Mouse (Mus musculus): ENCODE measurements around the gene Stt3a. TPM values are rescaled to one million over a fixed set of nuclear protein-coding genes. Genes with fewer than 3 reads are reported as not detected.

The Stt3a gene
- total RNA-seq (2021), result 10 to 100 TPM; 69.0 to 76.8 TPM
- long read RNA-seq, experiment 1, full-length matches to known transcripts, result 63 of 68 reads
- long read RNA-seq, experiment 1, partial matches to known transcripts, result 3 of 68 reads
- long read RNA-seq, experiment 1, other reads (novel, unspliced or antisense), result 2 of 68 reads
- long read RNA-seq, experiment 2, full-length matches to known transcripts, result 65 of 67 reads
- long read RNA-seq, experiment 2, partial matches to known transcripts, result 1 of 67 reads
- long read RNA-seq, experiment 2, other reads (novel, unspliced or antisense), result 1 of 67 reads

DNA sequence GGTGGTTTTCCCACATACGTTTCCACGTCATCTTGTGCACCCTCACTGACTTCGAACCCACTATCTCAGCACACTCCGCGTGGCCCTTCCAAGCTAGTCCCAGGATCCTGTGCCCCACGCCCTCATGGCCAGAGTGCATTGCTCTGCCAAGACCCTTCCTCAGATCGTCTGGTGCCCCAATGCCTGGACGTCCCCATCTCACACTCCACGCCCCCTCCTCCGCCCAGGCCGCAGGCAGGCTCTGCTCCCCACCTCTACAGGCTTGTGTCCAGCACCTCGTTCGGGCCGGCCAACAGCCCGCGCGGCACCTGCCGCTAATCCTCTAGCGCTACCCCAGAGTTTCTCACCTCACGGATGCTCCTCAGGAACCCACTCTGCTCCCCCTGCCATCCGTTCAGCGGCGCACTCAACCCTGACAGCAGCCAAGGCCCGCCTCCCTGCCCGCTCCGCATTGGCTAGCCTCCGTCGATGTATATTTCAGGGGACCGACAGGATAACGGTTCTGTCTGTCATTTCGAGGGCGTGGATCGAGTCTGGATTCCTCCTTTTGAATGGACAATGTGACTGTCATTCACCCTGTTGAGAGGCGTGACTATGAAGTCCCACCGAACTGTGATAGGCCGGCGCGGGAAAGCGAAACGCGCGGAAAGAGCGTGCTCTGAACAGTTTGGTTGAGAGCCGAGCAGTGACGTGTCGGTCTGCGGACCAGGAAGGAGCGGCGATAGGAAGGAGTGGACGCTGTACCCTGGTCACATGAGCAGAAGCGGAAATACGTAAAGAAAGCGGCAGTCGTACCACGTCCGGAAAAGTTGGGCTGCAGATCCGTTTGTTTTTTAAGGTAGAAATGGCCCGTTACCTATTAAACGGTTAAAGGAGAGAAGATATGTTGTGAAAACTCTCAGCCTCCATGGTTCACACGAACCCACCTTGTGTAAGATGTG lies at the start of gene Stt3a:
TSS of gene Stt3a (minus strand) at position 477 of the 941 bp plus-strand sequence.
- peak; percentile 99 to 100 for DNase-seq
- intact Hi-C loops (cut with DNase I), result loop anchor here (5.0 kb wide), 1 partner anchor 40 kb away; the partner anchor contains the start of gene Chek1

DNA sequence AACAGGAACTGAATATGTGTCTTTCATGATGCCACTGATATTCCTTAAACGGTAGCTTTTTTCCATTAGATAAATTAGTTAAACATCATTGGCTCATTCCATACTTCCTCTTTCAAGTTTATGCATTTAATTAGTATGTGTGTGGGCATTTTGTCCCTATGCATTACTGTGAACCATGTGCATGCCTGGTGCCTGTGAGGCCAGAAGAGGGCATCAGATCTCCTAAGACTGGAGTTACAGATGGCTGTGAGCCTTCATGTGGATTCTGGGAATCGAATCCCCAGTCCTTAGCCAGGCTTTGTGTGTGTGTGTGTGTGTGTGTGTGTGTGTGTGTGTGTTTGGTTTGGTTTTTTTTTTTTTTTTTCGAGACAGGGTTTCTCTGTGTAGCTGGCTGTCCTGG lies 47.0 kb upstream of the Stt3a start:
- DNase-seq, result no peak
- intact Hi-C loops (cut with DNase I), result no loop called here

- no peak for DNase-seq
- intact Hi-C loops (cut with DNase I), result no loop called here
Measured at GRCm38 (mm10) chr9:36808126-36808785, 40.8 kb upstream of the Stt3a start.

GRCm38 (mm10) chr9:36805256-36805975 lies 37.9 kb upstream of the Stt3a start:
- no peak for DNase-seq
- intact Hi-C loops (cut with DNase I), result no loop called here

- intact Hi-C loops (cut with DNase I), result no loop called here
Measured at GRCm38 (mm10) chr9:36803926-36804325, 36.4 kb upstream of the Stt3a start.

DNA sequence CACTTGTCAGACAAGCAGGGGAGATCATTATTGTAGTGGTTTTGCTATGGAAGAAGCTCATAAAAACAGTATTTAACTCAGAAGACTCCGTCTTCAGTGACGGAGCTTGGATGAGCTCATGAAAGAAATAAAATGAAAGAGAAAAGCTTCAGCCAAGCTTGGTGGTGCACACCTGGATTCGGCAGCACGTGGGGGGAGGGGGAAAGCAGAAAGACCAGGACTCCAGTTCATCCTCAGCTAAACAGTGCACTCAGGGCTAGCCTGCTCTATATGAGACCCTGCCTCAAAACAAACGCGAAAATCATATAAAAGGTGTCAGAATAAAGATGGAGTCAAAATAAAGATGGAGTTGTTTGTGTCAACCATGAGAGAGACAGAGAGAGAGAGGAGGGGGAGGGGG lies 35.9 kb upstream of the Stt3a start:
- intact Hi-C loops (cut with DNase I), result no loop called here
- no peak for DNase-seq

More at GRCm38 (mm10) chr9:36803926-36804325, 36.4 kb upstream of the Stt3a start:
- no peak for DNase-seq

- no peak for DNase-seq
- intact Hi-C loops (cut with DNase I), result no loop called here
Measured at GRCm38 (mm10) chr9:36802951-36803350, 35.5 kb upstream of the Stt3a start.

DNA sequence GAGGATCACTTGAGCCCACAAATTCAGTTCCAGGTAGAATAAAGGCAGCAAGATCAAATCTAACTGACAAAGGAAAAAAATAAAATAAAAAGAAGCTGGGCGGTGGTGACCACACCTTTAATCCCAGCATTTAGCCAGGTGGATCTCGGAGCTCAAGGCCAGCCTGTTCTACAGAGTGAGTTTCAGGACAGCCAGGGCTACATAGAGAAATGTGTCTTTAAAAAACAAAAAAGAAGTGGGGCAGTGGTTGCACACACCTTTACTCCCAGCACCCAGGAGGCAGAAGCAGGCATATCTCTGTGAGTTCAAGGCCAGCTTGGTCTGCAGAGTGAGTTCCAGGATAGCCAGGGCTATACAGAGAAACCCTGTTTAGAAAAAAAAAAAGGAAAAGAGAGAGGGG lies 34.5 kb upstream of the Stt3a start:
- intact Hi-C loops (cut with DNase I), result no loop called here
- no peak for DNase-seq

DNA sequence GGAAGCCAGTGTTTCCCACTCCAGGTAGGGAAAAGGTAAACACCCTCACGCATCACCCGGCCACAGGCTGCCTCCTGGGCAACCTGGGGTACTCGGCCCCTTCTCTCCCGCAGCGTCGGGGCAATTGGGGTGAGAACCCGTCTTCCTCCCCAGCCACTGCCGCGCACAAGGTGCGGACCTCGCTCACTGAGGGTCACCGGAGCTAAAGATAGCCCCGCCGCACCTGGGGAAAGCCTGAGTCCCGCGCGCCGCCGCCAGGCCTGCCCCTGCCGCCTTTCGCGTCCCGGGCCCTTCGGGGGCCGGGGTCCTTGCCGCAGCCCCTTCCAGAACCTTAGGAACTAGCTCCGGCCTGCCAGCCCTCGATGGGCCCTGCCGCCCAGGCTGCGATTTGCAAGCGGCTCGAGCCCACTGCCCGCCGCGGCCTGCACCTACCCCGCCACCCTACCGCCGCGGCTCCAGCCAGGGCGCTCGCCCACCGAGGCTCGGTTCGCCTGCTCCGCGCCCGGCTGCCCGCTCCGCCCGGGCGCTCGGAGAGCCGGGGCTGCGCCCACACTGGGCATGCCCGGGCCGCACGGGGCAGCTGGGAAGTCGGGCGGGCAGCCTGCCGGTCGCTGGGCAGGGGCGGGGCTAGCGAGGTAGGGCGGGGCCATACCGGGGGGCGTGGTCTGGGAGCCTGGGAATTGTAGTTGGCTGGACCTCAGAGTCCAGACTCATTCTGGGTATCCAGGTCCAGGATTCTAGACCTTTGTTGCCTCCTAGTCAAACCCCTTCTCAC lies 29.5 kb upstream of the Stt3a start, which contains the start of gene Ei24:
TSS of gene Ei24 (minus strand) at position 613 of the 775 bp plus-strand sequence.
- intact Hi-C loops (cut with DNase I), result loop anchor here (5.0 kb wide), 1 partner anchor 80 kb away; no protein-coding TSS in a partner anchor
- peak; percentile 95 to 97 for DNase-seq

GRCm38 (mm10) chr9:36796224-36796623 lies 28.7 kb upstream of the Stt3a start:
- no peak for DNase-seq
- intact Hi-C loops (cut with DNase I), result loop anchor here (5.0 kb wide), 1 partner anchor 81 kb away; no protein-coding TSS in a partner anchor

DNA sequence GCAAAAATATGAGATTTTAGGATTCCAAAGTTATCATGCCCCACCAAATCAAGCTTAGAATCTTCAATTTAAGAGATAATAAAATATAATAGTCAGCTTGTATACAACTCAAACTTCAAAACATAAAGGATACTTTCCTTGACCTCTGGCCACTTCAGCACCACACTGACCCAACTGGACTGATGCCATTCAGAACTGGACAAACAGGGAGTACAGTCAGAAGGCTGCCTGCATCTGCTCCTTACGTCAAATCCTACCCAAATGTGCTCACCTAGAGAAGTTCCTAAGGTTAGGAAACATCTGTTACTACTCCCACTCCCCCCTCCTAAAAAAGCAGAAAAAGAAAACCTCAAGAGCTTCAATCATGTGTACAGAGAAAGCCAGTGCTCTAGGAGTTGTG lies 28.1 kb upstream of the Stt3a start:
- intact Hi-C loops (cut with DNase I), result loop anchor here (5.0 kb wide), 1 partner anchor 82 kb away; no protein-coding TSS in a partner anchor
- peak in 1 of 2 experiments; percentile 2 for DNase-seq

- DNase-seq, result no peak
- intact Hi-C loops (cut with DNase I), result no loop called here
Measured at GRCm38 (mm10) chr9:36794487-36794886, 27.0 kb upstream of the Stt3a start.

- no peak for DNase-seq
- intact Hi-C loops (cut with DNase I), result no loop called here
Measured at GRCm38 (mm10) chr9:36792191-36792590, 24.7 kb upstream of the Stt3a start.

DNA sequence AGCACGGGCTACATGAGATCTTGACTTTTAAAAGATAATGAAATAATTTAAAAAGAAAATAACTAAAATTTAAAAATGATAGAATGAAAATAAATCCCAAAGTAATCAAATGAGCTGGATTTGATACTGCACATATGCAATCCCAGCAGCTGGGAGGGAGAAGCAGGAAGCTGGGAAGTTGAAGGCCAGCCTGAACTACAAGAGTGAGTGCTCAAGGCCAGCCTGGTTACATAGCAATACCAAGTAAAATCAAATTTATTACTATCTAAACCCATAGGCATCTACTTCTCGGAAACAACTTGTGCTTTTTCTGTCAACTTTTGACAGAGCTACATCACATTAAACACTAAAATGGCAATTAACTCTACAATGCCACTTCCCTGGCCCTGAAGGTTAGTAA lies 16.4 kb upstream of the Stt3a start:
- DNase-seq, result no peak
- intact Hi-C loops (cut with DNase I), result no loop called here

DNA sequence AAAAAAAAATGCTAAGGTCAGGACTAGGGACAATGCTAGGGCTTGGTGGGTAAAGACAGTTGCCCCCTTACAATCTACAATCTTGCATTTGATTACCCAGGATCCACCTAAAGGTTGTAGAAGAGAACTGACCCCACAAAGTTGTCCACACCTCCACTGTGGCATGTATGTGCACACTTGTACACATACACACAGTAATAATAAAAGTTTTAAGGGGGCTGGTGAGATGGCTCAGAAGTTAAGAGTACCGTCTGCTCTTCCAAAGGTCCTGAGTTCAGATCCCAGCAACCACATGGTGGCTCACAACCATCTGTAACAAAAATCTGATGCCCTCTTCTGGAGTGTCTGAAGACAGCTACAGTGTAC lies 1.6 kb upstream of the Stt3a start:
- DNase-seq, result no peak
- intact Hi-C loops (cut with DNase I), result loop anchor here (5.0 kb wide), 1 partner anchor 42 kb away; the partner anchor contains the start of gene Chek1

DNA sequence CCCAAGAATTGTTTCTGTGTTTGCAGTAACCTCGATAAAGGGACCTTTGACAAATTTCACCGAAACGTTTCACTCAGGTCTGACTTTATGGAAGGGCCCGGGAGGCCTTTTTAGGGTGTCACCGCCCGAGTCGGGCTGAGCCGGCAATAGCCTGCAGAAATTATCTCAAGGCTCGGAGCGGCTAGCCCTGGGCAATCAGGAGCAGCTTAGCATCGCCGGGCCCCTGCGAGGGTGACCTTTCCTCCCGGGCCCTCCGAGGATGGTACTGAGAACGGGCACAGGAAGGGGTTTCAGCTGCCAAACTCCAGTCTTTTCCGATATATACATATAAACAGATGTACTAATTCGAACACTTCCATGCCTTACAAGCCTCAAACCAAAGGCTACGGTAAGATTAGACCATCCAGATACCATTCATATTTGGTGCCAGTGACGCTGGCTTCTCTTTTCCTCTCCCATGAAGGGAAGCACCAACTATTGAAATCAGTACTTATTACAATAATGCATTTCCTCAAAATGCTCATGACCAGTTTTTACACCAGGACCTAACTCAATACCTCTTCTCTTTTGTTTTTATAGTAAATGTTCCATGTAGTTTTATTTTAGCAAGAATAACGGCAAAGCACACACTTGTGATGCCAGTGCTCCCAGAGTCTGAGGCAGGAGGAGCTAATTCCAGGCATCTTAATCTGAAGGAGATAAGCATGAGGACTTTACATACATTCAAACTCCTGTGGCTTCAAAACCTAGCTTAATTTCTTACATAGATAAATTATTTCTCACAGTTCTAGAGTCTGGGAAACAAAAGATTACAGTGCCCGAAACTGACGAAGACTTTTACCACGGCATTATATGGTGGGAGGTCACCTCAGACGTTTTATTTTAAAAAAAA lies 923 bp upstream of the Stt3a start:
- DNase-seq, result peak; percentile 55 to 57
- intact Hi-C loops (cut with DNase I), result loop anchor here (5.0 kb wide), 1 partner anchor 41 kb away; the partner anchor contains the start of gene Chek1

GRCm38 (mm10) chr9:36764378-36764777 lies 3.1 kb downstream of the Stt3a start:
- DNase-seq, result no peak
- intact Hi-C loops (cut with DNase I), result no loop called here
